Mouse (Mus musculus) stomach, embryonic 14.5 days (tissue): ENCODE data around the gene Abca5. TPM values are rescaled to one million over a fixed set of nuclear protein-coding genes. Genes with fewer than 3 reads are reported as not detected.

ENCODE experiments used
- ATAC-seq: fragments of 200-750 bp; cut with Nextera tagmentation; 2 replicates; pipeline ENCODE4 v1.8.0; 2017; ENCODE audit warnings: low read depth, moderate TSS enrichment; ENCODE audit not compliant: insufficient number of reproducible peaks, insufficient read depth, low FRiP score
- H3K27ac ChIP-seq: fragments of 300-500 bp; sonication (generic); 2 replicates; pipeline ENCODE4 v1.5.1; 2014; ENCODE audit warnings: mild to moderate bottlenecking, low read length, moderate library complexity, mixed read lengths
- H3K27me3 ChIP-seq: fragments of 300-500 bp; sonication (generic); 2 replicates; pipeline ENCODE4 v1.6.1; 2014; ENCODE audit warnings: low read length, control low read depth, mixed read lengths; ENCODE audit not compliant: control insufficient read depth, insufficient read depth
- H3K36me3 ChIP-seq: fragments of 300-500 bp; sonication (generic); 2 replicates; pipeline ENCODE4 v1.6.1; 2014; ENCODE audit warnings: mild to moderate bottlenecking, control low read depth, low read length, moderate library complexity, mixed read lengths; ENCODE audit not compliant: control insufficient read depth, insufficient read depth
- H3K4me1 ChIP-seq: fragments of 300-500 bp; sonication (generic); 2 replicates; pipeline ENCODE4 v1.6.1; 2014; ENCODE audit warnings: low read length, control low read depth, mixed read lengths; ENCODE audit not compliant: control insufficient read depth, insufficient read depth
- H3K4me2 ChIP-seq: fragments of 300-500 bp; sonication (generic); replicated peaks from 2 replicates; pipeline ENCODE4 v1.6.1; 2014; ENCODE audit warnings: low read depth, low read length, control low read depth
- H3K4me3 ChIP-seq: fragments of 300-500 bp; sonication (generic); 2 replicates; pipeline ENCODE4 v1.5.1; 2014; ENCODE audit warnings: low read depth, low read length, control low read depth
- H3K9ac ChIP-seq: fragments of 300-500 bp; sonication (generic); replicated peaks from 2 replicates; pipeline ENCODE4 v1.6.1; 2014; ENCODE audit warnings: low read depth, mild to moderate bottlenecking, control low read depth, low read length, moderate library complexity, mixed read lengths
- H3K9me3 ChIP-seq: fragments of 300-500 bp; sonication (generic); 2 replicates; pipeline ENCODE4 v1.6.1; 2016; ENCODE audit warnings: low read depth, low read length, control low read depth; ENCODE audit not compliant: control insufficient read depth
- WGBS: fragments of 180-500 bp; shearing (Covaris S2); extraction: QIAGEN DNeasy Blood & Tissue Kit; methylation state at CpG from one replicate; pipeline ENCODE4 v1.1.7; 2014; 5-methylcytosine and 5-hydroxymethylcytosine counted together
- polyA plus RNA-seq: library from polyadenylated mRNA; unstranded; fragments of >200 nt; fragmentation: Nextera tagmentation; extraction: Ambion mirVana; gene quantifications from 2 replicates; pipeline ENCODE4 v1.2.1, GENCODE M21; 2014

The Abca5 gene
- polyA plus RNA-seq, 1 experiment from 2014 or later, result 8.7 TPM

DNA sequence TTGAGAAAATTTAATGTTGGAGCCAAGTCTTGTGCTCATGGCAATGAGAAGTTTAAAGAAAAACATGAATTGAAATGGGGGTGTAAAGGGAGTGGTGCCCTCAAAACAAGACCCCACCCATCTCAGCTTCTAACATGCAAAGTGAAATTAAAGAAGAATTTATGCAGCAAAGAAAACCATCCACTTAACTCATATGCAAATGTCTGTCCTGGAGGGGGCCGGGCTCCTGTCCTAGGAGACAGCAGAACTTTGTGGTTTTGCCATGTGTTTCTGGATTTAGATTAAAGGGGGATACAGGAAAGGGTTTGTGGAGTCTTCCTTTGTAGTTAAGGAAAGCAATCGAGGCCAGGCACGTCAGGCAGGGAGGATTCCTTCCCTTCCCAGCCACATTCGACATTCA is 79.6 kb downstream of the Abca5 start:
- Histone ChIP-seq H3K4me3 (no peak overlapping the region), H3K9me3 (no peaks in the 10 kb centered on the region), H3K36me3 (no peaks in the 10 kb centered on the region), H3K4me2 (no peak overlapping the region), H3K4me1 (no peaks in the 10 kb centered on the region), H3K9ac (no peak overlapping the region), H3K27ac (no peak overlapping the region), H3K27me3 (no peaks in the 10 kb centered on the region)
- ATAC-seq, result no peak
- 76% methylated on average over 4 of the region's 4 CpGs for WGBS

- Histone ChIP-seq H3K36me3 (no peaks in the 10 kb centered on the region), H3K9me3 (no peaks in the 10 kb centered on the region), H3K4me3 (no peak overlapping the region), H3K27me3 (no peaks in the 10 kb centered on the region), H3K27ac (no peak overlapping the region), H3K9ac (no peak overlapping the region), H3K4me1 (no peaks in the 10 kb centered on the region), H3K4me2 (no peak overlapping the region)
- WGBS, result 90% methylated on average over 4 of the region's 4 CpGs
- no peak for ATAC-seq
These were observed 80.5 kb downstream of the Abca5 start for GRCm38 (mm10) chr11:110257061-110257460.

DNA sequence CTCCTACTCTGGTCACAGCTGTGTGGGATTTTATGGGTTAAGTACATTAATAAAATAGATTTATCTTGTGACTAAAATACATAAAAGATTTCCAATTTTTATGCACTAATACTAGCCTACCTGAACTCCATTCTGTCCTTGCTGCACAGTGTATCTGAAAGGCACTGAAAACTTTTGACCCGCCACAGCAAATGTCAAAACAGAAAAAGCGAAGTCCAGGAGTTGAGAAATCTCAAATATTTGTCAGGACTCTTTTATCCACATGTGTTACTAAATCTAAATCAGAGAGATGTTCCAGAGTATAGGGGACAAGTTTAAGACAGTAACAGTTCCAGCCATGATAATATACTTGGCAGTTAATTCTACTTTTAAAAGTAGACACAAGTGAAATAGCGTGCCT is 85.3 kb downstream of the Abca5 start:
- Histone ChIP-seq H3K4me3 (no peak overlapping the region), H3K4me2 (no peak overlapping the region), H3K4me1 (no peaks in the 10 kb centered on the region), H3K27me3 (no peaks in the 10 kb centered on the region), H3K9ac (no peak overlapping the region), H3K36me3 (no peaks in the 10 kb centered on the region), H3K27ac (no peak overlapping the region), H3K9me3 (no peaks in the 10 kb centered on the region)
- WGBS, result 57% methylated on average over 3 of the region's 3 CpGs
- ATAC-seq, result no peak

DNA sequence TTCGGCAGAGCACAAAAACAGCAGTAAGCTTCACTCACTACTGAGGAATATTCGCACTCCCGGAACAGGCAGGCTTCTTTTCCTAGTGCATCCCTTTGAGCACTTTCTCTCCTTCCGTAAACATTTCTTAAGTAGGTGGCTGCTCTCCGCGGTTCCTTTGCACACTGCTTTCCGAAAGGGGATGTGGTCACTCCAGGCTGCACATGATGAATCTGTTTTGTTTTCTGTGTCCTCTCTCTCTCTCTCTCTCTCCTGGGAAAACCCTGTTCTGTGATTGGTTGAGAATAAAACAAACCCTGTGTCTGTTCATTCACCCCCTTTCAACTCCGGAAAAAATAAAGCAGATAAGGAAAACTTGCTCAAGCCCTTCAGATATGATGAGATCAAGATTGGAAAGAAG is 86.0 kb downstream of the Abca5 start, which contains the start of gene Abca6:
TSS of gene Abca6 (minus strand) at position 243 of the 400 bp plus-strand sequence.
- 9% methylated on average over 8 of the region's 8 CpGs for whole genome bisulfite sequencing
- Histone ChIP-seq H3K4me1 (no peaks in the 10 kb centered on the region), H3K9me3 (no peaks in the 10 kb centered on the region), H3K4me3 (peak within 1 kb of the TSS; percentile 13; the same call in 1 of the 2 replicates), H3K4me2 (peak within 1 kb of the TSS; percentile 15), H3K36me3 (no peaks in the 10 kb centered on the region), H3K9ac (no peak within 1 kb of the TSS), H3K27ac (no peak within 1 kb of the TSS), H3K27me3 (no peaks in the 10 kb centered on the region)
- no peak for ATAC-seq

DNA sequence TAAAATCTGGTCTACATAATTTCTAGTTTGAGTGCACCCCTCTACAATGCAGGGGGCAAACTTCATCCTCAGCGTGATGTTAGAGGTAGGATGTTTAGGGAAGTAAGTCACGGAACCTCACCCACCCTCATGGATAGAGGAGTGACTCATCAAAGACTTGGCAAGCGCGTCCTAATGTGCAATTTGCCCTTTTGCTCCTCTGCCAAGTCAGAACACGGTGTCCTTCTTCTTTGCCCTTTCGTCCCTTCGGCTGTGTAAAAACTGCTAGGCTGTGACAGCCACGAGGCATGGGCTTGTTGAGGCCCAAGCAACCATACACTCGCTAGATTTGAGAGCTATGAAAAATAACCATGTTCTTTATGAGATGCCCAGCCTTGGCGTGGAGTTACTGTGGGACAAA is 92.8 kb downstream of the Abca5 start:
- Histone ChIP-seq H3K4me1 (no peaks in the 10 kb centered on the region), H3K4me3 (no peak overlapping the region), H3K27ac (no peak overlapping the region), H3K27me3 (no peaks in the 10 kb centered on the region), H3K9ac (no peak overlapping the region), H3K4me2 (no peak overlapping the region), H3K9me3 (no peaks in the 10 kb centered on the region), H3K36me3 (no peaks in the 10 kb centered on the region)
- ATAC-seq, result no peak
- WGBS, result 87% methylated on average over 10 of the region's 10 CpGs

DNA sequence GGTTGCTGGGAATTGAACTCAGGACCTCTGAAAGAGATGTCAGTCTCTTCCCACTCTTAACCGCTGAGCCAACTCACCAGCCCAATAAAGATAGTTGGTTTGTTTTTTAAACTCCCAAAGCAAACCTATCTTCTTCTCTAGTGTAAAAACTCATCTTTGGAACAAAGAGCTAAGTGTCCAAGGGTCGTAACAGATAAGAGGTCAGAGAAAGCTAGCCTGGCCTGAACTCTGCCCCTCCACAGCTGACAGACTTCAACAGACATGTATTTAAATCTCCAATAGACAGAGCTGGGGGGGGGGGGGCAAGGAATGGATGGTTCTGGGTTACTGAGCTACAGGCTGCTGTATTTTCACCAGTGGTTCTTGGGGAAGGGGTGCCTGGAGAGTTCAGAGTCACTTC is 100.0 kb downstream of the Abca5 start:
- 82% methylated on average over 2 of the region's 2 CpGs for WGBS
- H3K4me1 ChIP-seq, result no peaks in the 10 kb centered on the region
- no peak overlapping the region for H3K9ac ChIP-seq
- no peak for ATAC-seq
- H3K36me3 ChIP-seq, result no peaks in the 10 kb centered on the region
- H3K27ac ChIP-seq, result no peak overlapping the region
- H3K4me2 ChIP-seq, result no peak overlapping the region
- H3K4me3 ChIP-seq, result no peak overlapping the region
- H3K9me3 ChIP-seq, result no peaks in the 10 kb centered on the region
- no peaks in the 10 kb centered on the region for H3K27me3 ChIP-seq

- Histone ChIP-seq H3K9ac (no peak overlapping the region), H3K36me3 (no peaks in the 10 kb centered on the region), H3K27me3 (no peaks in the 10 kb centered on the region), H3K4me2 (no peak overlapping the region), H3K4me3 (no peak overlapping the region), H3K4me1 (no peaks in the 10 kb centered on the region), H3K27ac (no peak overlapping the region), H3K9me3 (no peaks in the 10 kb centered on the region)
- ATAC-seq, result no peak
These were observed 104.5 kb downstream of the Abca5 start for GRCm38 (mm10) chr11:110232975-110233374.

Other genes with a start within 250 kb of the Abca5 start
- gene Abca8a, start 241.7 kb downstream of the Abca5 start, polyA plus RNA-seq, result 2.1 and 3.3 TPM in 2 replicates
- 1.6 and 2.2 TPM in 2 replicates for gene Abca9, start 169.5 kb downstream of the Abca5 start, polyA plus RNA-seq
- gene Abca6, start 85.9 kb downstream of the Abca5 start, polyA plus RNA-seq, result 0.95 and 1.1 TPM in 2 replicates
- 26.7 and 27.3 TPM in 2 replicates for gene Map2k6, start 61.4 kb upstream of the Abca5 start, polyA plus RNA-seq